Mouse (Mus musculus): ENCODE data around the gene Tpd52l1.

DNA sequence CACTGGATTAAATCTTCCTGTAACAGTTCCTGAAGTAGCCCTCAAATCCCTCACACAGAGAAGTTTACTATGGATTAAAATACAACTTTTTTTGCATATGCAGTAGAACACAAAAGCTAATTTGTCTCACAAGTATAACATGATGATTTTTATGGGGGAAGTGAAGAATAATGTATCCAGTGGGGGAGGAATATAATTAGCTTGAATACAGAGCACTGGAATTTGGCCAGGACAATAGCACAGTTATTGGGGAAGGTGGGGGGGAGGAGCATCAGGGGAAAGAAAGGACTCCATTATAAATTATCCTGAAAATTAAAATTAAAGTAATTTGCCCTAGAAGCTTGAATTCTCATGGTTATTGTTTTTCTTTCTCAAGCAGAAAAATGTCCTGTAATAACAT, 158.0 kb downstream of the Tpd52l1 start:
- TF ChIP-seq CTCF (IDR thresholded peaks at IDR 0.05; ENCODE audit: low read depth, low read length) (no peak), POLR2A (IDR thresholded peaks at IDR 0.05; ENCODE audit: insufficient read depth, low read length) (no peak)

All from ES-Bruce4 (cell line).